Mouse (Mus musculus) G1E (cell line): Measurements from ENCODE around the gene Irf5. TPM values are rescaled to one million over a fixed set of nuclear protein-coding genes. Genes with fewer than 3 reads are reported as not detected.

Source experiments
- ATAC-seq: 2 replicates; pipeline ENCODE4 v1.8.0; 2016; ENCODE audit warnings: mild to moderate bottlenecking; ENCODE audit not compliant: insufficient number of reproducible peaks, poor library complexity, low FRiP score, severe bottlenecking; ENCODE audit errors: extremely low read depth
- DNase-seq: peaks from one replicate; pipeline ENCODE4 v3.0.0; 2012; ENCODE audit warnings: low spot score
- H3K27me3 ChIP-seq: 2 replicates; pipeline ENCODE4 v1.6.1; 2012; ENCODE audit warnings: mild to moderate bottlenecking, low read length, inconsistent platforms; ENCODE audit not compliant: insufficient read depth
- H3K36me3 ChIP-seq: replicated peaks from 2 replicates; pipeline ENCODE3; 2012; ENCODE audit warnings: mild to moderate bottlenecking, inconsistent platforms
- H3K4me1 ChIP-seq: 2 replicates; pipeline ENCODE4 v1.6.1; 2012; ENCODE audit warnings: low read depth, low read length, inconsistent platforms, mixed read lengths; ENCODE audit not compliant: insufficient read depth
- H3K4me3 ChIP-seq: 2 replicates; pipeline ENCODE4 v1.5.1; 2012; ENCODE audit warnings: low read depth, mild to moderate bottlenecking, inconsistent platforms, low read length, moderate library complexity, mixed read lengths
- H3K9me3 ChIP-seq: replicated peaks from 2 replicates; pipeline ENCODE4 v1.6.1; 2012; ENCODE audit warnings: inconsistent platforms
- CTCF ChIP-seq: IDR thresholded peaks from 2 replicates; pipeline ENCODE4 v1.5.1; 2012; ENCODE audit warnings: low read depth, low read length, inconsistent platforms, mixed read lengths
- GATA1 ChIP-seq: IDR thresholded peaks from 2 replicates; pipeline ENCODE4 v1.6.1; 2012; ENCODE audit warnings: borderline replicate concordance, low read length, inconsistent platforms, mixed read lengths
- GATA2 ChIP-seq: IDR thresholded peaks from 2 replicates; pipeline ENCODE4 v1.6.1; 2012; ENCODE audit warnings: low read depth, low read length, inconsistent platforms, borderline replicate concordance
- POLR2AphosphoS5 ChIP-seq: IDR thresholded peaks from 2 replicates; pipeline ENCODE4 v1.6.1; 2012; ENCODE audit warnings: low read depth, low read length, inconsistent platforms; ENCODE audit not compliant: insufficient replicate concordance
- TAL1 ChIP-seq: conservative IDR thresholded peaks from 2 replicates; pipeline ENCODE4 v1.6.1; 2012; ENCODE audit warnings: low read depth, low read length, inconsistent platforms, mixed read lengths
- polyA plus RNA-seq: library from polyadenylated mRNA; stranded (reverse); fragments of >175 nt; gene quantifications from 2 replicates; pipeline ENCODE4 v1.2.3, GENCODE M21; 2012
- total RNA-seq, 2 experiments: library from RNA; stranded (forward) in 1 of 2; stranded (reverse) in 1 of 2; fragments of 200-1000 nt in 1 of 2; fragments of >200 nt in 1 of 2; fragmentation: Nextera tagmentation in 1 of 2; gene quantifications; 2 replicates each; pipeline ENCODE4 v1.2.3; 2014 to 2017

Irf5 gene
- total and polyA plus RNA-seq, 3 experiments: 3.8 to 12.2 (median 6.4) TPM

- DNase-seq (no peak), ATAC-seq (no peak)
- Histone ChIP-seq H3K27me3 (peaks cover 14% of the 10 kb centered on the region; the same call in 1 of the 2 replicates), H3K9me3 (no peaks in the 10 kb centered on the region), H3K4me3 (no peak overlapping the region), H3K4me1 (peaks cover 3% of the 10 kb centered on the region; the same call in 1 of the 2 replicates), H3K36me3 (peaks cover 60% of the 10 kb centered on the region)
- TF ChIP-seq CTCF: no peak
- no peak for TF ChIP-seq GATA2
- TF ChIP-seq GATA1: no peak
- no peak for TF ChIP-seq POLR2AphosphoS5
- no peak for TF ChIP-seq TAL1
Measured at GRCm38 (mm10) chr6:29535316-29535715, 8.9 kb downstream of the Irf5 start.

- no peak for ATAC-seq
- DNase-seq: no peak
- Histone ChIP-seq H3K36me3 (peaks cover 72% of the 10 kb centered on the region), H3K27me3 (peaks cover 3% of the 10 kb centered on the region; the same call in 1 of the 2 replicates), H3K9me3 (no peaks in the 10 kb centered on the region), H3K4me1 (0 out of 2 replicates have a peak, but pooled peaks cover 3% of the 10 kb centered on the region), H3K4me3 (no peak overlapping the region)
- TF ChIP-seq GATA1: no peak
- no peak for TF ChIP-seq TAL1
- no peak for TF ChIP-seq GATA2
- no peak for TF ChIP-seq CTCF
- TF ChIP-seq POLR2AphosphoS5: no peak
Measured at GRCm38 (mm10) chr6:29536651-29537193, 10.3 kb downstream of the Irf5 start.

- no peak for DNase-seq
- TF ChIP-seq POLR2AphosphoS5 (no peak), GATA2 (no peak), CTCF (no peak), GATA1 (no peak), TAL1 (no peak)
- 0 out of 2 replicates have a peak, but pooled peaks cover 3% of the 10 kb centered on the region for H3K4me1 ChIP-seq
- H3K9me3 ChIP-seq: no peaks in the 10 kb centered on the region
- no peak for ATAC-seq
- H3K36me3 ChIP-seq: peaks cover 77% of the 10 kb centered on the region
- peaks cover 3% of the 10 kb centered on the region; the same call in 1 of the 2 replicates for H3K27me3 ChIP-seq
- no peak overlapping the region for H3K4me3 ChIP-seq
Measured at GRCm38 (mm10) chr6:29537221-29537620, 10.8 kb downstream of the Irf5 start.

DNA sequence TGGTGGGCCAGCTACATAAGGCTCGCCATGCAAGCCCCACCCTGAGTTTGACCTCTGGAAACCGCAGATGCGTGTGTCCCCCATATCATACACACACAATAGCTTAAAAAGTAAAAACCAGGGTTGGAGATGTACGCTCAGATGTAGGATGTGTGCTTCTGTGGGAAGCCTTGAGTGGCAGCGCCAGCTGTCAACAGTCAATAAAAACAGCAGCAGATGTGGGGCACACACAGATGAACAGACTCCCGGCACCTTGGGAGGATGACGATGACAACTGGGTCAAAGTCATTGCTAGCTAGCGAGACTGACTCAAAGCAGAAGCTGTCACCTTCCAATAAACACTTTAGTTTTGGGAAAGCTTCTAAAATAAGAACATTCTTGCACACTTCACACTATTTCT lies 13.1 kb downstream of the Irf5 start:
- ATAC-seq: no peak
- no peaks in the 10 kb centered on the region; the same call in 1 of the 2 replicates for H3K27me3 ChIP-seq
- no peak overlapping the region for H3K4me3 ChIP-seq
- peaks cover 92% of the 10 kb centered on the region for H3K36me3 ChIP-seq
- TF ChIP-seq POLR2AphosphoS5: no peak
- no peak for TF ChIP-seq TAL1
- TF ChIP-seq GATA2: no peak
- no peak for TF ChIP-seq GATA1
- TF ChIP-seq CTCF: no peak
- H3K9me3 ChIP-seq: no peaks in the 10 kb centered on the region
- DNase-seq: no peak
- no peaks in the 10 kb centered on the region for H3K4me1 ChIP-seq

DNA sequence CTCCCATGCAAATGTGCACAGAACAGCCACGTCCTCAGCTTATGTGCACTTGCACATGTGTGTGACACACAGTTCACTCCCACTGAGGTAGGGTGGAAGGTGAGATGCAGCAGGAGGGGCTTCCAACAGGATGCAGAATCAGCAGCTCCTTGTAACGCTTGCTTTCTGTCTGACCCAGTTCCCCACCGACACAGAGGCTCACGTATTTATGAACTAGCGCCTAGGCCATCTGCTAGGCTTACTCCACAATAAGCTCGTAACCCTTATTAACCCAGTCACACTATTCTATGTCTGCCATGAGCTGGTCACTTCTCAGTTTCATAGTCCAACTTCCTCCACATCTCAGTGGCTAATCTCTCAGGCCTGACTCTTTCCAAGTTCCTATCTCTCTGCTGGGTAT lies 13.8 kb downstream of the Irf5 start:
- Histone ChIP-seq H3K4me3 (no peak overlapping the region), H3K27me3 (no peaks in the 10 kb centered on the region; the same call in 1 of the 2 replicates), H3K36me3 (peaks cover 92% of the 10 kb centered on the region), H3K9me3 (no peaks in the 10 kb centered on the region), H3K4me1 (no peaks in the 10 kb centered on the region)
- TF ChIP-seq TAL1: no peak
- TF ChIP-seq GATA1: no peak
- no peak for TF ChIP-seq CTCF
- TF ChIP-seq GATA2: no peak
- no peak for TF ChIP-seq POLR2AphosphoS5
- ATAC-seq: no peak
- DNase-seq: no peak

DNA sequence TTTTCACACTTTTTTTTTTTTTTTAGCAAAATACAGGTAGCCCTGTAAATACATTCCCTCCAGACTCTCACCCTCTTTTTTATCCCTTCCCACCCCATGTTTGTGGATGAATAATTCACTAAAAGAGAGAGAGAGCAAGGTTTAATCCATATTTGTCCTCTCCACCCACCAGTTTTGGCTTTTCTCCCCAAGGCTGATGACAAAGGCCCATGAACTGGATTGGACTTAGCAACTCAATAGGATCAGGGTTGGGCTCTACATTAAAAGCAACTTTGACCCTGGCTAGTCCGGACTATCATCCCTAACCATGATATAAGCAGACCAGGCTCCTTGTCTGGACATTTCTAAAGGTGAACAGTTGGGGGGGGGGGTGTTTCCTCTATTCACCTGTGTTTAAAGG lies 14.5 kb downstream of the Irf5 start:
- Histone ChIP-seq H3K4me1 (no peaks in the 10 kb centered on the region), H3K9me3 (no peaks in the 10 kb centered on the region), H3K36me3 (peaks cover 92% of the 10 kb centered on the region), H3K4me3 (no peak overlapping the region), H3K27me3 (no peaks in the 10 kb centered on the region)
- TF ChIP-seq POLR2AphosphoS5: no peak
- no peak for TF ChIP-seq CTCF
- no peak for TF ChIP-seq TAL1
- no peak for TF ChIP-seq GATA2
- no peak for TF ChIP-seq GATA1
- DNase-seq (no peak), ATAC-seq (no peak)

GRCm38 (mm10) chr6:29545611-29546010 lies 19.2 kb downstream of the Irf5 start:
- TF ChIP-seq TAL1: no peak
- no peak for TF ChIP-seq GATA1
- no peak for TF ChIP-seq CTCF
- no peak for TF ChIP-seq GATA2
- TF ChIP-seq POLR2AphosphoS5: no peak
- H3K4me3 ChIP-seq: no peak overlapping the region
- H3K27me3 ChIP-seq: no peaks in the 10 kb centered on the region
- H3K4me1 ChIP-seq: no peaks in the 10 kb centered on the region
- DNase-seq (no peak), ATAC-seq (no peak)
- no peaks in the 10 kb centered on the region for H3K9me3 ChIP-seq
- H3K36me3 ChIP-seq: peaks cover 96% of the 10 kb centered on the region
